Mouse (Mus musculus) gastrocnemius, postnatal 36 days (tissue): ENCODE data around the gene Fat3. TPM values are rescaled to one million over a fixed set of nuclear protein-coding genes. Genes with fewer than 3 reads are reported as not detected.

Experiments used
- DNase-seq, 2 experiments: peaks; one replicate each; pipeline ENCODE4 v3.0.0; 2022
- intact Hi-C: fragments of 180-260 bp; cut with DNase I; formaldehyde crosslinking; loops from one replicate; pipeline ENCODE4 v1.15.1; 2025
- total RNA-seq, 2 experiments: library from RNA; stranded (reverse); gene quantifications; 2 replicates each; pipeline ENCODE4 v1.2.3; 2021

Gene Fat3
- total RNA-seq, 2 experiments from 2014 or later = 0.46 to 0.47 TPM

DNA sequence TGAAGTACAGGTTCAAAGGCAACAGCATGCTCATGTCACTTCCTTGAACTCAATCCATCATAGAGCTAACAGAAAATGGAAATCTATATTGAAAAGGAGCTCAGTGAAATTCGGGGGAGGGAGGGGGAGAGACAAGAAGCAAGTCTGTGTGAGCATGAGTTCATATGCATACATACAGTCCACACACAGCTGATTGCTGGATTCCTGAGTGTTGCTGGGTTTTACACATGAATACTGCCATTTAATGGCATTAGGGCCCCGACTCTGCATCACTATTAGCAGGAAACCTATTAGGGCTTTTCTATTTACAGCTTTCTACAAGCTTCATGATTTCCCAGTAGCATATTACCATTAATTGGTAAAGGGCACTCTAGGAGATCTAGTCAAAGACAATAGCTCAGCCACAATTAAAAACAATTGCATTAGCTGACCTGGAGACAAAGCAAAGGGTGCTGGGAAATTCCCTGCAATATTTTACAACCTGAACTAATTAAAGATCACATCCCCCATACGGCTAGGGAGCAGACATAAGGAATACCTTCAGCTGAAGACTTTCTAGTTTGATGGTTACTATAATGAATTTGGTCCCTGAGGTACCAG lies 243.7 kb downstream of the Fat3 start:
- no peak for DNase-seq
- intact Hi-C loops = no loop called here

- intact Hi-C loops = no loop called here
These were observed 244.4 kb downstream of the Fat3 start for GRCm38 (mm10) chr9:16256577-16257207.

DNA sequence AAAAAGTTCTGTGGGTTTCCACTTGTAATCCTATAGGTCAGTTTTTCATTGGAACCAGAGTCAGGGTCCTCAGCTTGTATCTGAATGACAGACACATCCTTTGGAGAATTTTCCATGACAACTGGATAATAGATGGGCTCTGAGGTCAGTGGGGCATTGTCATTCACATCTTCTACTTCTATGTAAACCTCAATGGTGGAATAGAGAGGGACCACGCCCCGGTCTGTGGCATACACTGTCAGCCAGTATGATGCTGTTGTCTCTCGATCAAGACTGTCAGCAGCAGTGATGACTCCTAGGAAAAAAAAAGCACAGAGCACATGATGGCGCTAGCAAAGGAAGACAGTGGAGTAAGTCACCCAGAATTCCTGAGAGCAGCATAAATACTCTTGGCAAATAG lies 254.3 kb downstream of the Fat3 start:
- DNase-seq = no peak
- intact Hi-C loops = no loop called here

More at GRCm38 (mm10) chr9:16256577-16257207, 244.4 kb downstream of the Fat3 start:
- no peak for DNase-seq

DNA sequence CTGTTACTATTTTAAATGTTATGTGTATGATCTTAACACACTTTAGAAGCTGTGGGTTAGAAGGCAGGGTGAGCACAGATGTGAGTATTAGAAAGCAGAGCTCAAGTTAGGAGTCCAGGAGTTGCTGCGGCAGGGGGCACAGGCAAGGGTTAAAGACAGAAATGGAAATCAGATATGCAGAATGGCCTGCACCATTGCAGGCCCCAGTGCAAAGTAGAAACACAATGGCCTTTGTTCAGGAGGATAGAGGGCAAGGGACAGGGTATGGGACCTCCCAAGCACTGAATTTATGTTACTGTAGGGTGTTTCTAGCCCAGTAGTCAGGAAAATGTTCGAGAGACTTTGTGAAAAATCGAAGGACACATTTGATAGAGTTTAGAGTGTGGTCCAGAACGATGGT lies 269.5 kb downstream of the Fat3 start:
- no peak for DNase-seq
- intact Hi-C loops = no loop called here

- DNase-seq = no peak
- intact Hi-C loops = no loop called here
These were observed 272.2 kb downstream of the Fat3 start for GRCm38 (mm10) chr9:16228919-16229318.

- intact Hi-C loops = no loop called here
- no peak for DNase-seq
These were observed 273.7 kb downstream of the Fat3 start for GRCm38 (mm10) chr9:16227398-16227797.

- no peak for DNase-seq
- intact Hi-C loops = no loop called here
These were observed 274.5 kb downstream of the Fat3 start for GRCm38 (mm10) chr9:16226545-16226944.

GRCm38 (mm10) chr9:16221885-16222284 lies 279.2 kb downstream of the Fat3 start:
- intact Hi-C loops = no loop called here
- peak in 1 of 2 experiments; percentile 6 for DNase-seq

DNA sequence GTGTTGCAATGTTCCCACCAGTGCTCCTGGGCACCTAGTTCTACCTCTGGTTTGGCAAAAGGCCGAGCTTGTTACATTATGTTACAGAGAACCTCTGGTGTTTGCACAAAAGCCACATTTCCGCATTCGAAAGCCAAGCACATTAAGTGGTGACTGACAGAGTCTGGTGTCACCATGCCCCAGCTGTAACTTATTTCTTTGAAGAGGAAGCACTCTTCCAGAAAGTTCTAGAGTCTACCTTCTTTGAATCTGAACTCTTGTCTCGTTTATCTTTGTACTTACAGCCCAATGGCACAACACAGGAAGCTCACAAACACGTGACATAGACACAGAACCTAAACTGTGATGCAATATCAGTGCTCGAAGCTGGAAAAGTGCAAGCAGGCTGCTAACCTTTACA lies 284.9 kb downstream of the Fat3 start:
- intact Hi-C loops = no loop called here
- no peak for DNase-seq

GRCm38 (mm10) chr9:16214731-16215681 lies 286.1 kb downstream of the Fat3 start:
- intact Hi-C loops = no loop called here
- peak in 1 of 2 experiments; percentile 28 for DNase-seq

DNA sequence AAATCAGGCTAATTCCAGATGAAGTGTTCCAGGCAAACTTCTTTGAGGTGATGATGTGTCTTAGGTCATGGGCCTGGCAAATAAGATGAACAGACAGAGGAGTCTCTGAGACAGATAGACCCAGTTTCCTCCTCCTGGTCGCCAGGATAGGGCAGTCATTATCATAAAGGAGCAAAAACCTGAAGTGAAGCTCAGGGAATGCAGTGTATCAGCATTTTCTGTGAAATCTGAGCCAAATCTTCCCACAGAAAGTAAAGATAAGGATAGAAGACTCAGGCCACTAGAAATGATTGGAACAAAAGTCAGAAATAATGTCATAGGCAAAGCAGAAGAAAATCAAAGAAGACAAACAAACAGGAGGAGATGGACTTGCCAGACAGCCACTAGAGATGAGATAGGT lies 287.8 kb downstream of the Fat3 start:
- no peak for DNase-seq
- intact Hi-C loops = no loop called here

GRCm38 (mm10) chr9:16212628-16213027 lies 288.5 kb downstream of the Fat3 start:
- intact Hi-C loops = no loop called here

GRCm38 (mm10) chr9:16212163-16212562 lies 288.9 kb downstream of the Fat3 start:
- DNase-seq = no peak
- intact Hi-C loops = no loop called here

More at GRCm38 (mm10) chr9:16212628-16213027, 288.5 kb downstream of the Fat3 start:
- no peak for DNase-seq

DNA sequence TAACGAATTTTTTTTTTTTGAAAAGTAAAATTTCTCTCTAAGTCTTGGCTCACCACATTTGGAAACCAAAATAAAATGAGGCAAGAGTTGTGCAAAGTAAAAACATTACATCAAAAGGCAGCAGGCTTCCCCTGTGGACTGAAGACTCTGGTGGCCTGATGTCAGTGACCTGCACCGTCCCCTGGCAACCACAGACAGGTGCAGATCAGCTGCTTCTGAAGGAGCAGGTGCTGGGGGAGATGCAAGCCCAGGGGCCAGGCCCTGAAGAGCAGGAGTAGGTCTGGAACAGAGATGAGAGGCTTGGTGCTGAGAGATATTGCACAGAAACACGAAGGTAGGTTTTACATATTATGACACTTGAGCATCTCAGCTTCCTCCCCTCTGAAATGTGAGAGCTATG lies 289.6 kb downstream of the Fat3 start:
- intact Hi-C loops = no loop called here
- DNase-seq = no peak

DNA sequence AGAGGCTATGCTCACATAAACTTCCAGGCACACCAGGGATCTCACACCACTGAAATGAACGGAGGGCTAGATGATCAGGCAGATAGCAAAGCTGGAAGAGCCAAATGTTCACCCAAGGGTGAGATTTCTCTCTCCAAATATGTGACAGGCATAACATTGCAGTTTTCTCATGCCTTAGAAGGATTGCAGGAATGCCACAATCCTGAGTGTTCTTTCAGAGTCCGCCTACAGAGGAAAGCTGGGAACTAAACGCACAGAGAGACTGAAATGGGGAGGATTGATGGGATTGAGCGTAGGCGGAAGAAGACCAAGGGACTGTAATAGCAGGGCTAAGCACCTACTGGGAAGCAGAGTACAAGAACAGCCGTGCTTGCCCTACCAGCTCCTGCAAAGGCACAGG lies 298.8 kb downstream of the Fat3 start:
- intact Hi-C loops = no loop called here
- DNase-seq = no peak

DNA sequence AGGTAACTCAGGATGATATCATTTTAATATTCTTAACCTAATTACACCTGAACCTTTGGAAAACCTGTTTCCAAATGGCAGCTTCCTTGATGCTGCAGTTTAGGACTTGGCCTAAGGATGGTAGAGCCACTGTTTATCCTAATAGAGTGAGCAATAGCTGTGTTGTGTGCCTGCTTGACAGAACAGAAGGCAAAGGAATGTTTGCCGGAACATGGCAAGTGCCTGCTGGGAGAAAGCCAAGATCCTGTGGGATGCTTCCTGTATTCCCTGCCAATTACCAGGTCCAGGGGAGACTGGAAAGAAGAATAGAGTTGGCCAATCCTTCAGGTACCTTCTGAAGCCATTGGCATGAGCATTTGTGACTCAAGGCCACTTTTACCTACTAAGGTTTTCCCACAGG lies 300.1 kb downstream of the Fat3 start:
- no peak for DNase-seq
- intact Hi-C loops = no loop called here

- intact Hi-C loops = no loop called here
- DNase-seq = no peak
These were observed 314.6 kb downstream of the Fat3 start for GRCm38 (mm10) chr9:16186461-16186860.

- intact Hi-C loops = no loop called here
- no peak for DNase-seq
These were observed 331.8 kb downstream of the Fat3 start for GRCm38 (mm10) chr9:16169238-16169637.

GRCm38 (mm10) chr9:16168051-16168450 lies 333.0 kb downstream of the Fat3 start:
- intact Hi-C loops = no loop called here

DNA sequence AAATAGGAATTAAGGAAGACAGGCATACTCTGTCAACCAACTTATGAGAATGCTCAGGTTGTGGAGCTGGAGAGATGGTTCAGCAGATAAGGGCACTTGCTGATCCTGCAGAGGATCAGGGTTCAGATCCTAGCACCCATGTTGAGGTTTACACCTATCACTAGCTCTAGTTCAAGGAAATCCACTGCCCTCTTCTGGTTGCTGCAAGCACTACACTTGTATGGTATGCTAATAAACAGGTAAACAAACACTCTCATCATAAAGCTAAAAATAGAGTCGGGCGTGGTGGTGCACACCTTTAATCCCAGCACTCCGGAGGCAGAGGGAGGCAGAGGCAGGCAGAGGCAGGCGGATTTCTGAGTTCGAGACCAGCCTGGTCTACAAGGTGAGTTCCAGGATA lies 341.7 kb downstream of the Fat3 start:
- no peak for DNase-seq
- intact Hi-C loops = no loop called here

More at GRCm38 (mm10) chr9:16168051-16168450, 333.0 kb downstream of the Fat3 start:
- no peak for DNase-seq

- intact Hi-C loops = no loop called here
- no peak for DNase-seq
These were observed 347.5 kb downstream of the Fat3 start for GRCm38 (mm10) chr9:16153580-16153930.
